Mouse (Mus musculus) naive thymus-derived CD4-positive, alpha-beta T cell, adult 2 months (primary cell): ENCODE data around the gene Slc39a13.
A peak's percentile ranks its signal among the peaks of the same experiment; 100 is the strongest.
"Not testable (repeated sequence)": the region's sequence is repeated elsewhere in the genome, so short reads cannot be mapped to it uniquely, and the experiment has no call there.

Experiments
- DNase-seq: peaks from one replicate; pipeline ENCODE4 v3.0.0-alpha.2; 2011; ENCODE audit warnings: low read depth

The Slc39a13 gene

DNA sequence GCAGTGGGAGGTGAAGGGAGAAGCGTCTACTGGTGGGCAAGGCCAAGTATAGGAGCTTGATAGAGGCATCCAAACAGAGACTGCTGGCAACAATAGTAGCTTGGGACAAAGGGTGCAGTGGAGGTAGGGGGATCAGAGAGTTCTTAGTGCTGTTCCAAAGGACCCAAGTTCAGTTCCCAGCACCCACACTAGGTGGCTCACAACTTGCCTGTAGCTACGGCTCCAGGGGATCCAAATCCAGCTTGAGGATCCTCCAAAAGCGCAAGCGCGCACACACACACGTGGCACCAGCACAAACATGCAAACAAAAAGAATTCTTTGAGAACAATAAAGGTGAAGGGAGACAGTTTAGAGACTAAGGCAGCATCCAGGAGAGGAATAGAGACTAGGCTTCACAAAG lies 6.0 kb downstream of the Slc39a13 start:
- DNase-seq = no peak

DNA sequence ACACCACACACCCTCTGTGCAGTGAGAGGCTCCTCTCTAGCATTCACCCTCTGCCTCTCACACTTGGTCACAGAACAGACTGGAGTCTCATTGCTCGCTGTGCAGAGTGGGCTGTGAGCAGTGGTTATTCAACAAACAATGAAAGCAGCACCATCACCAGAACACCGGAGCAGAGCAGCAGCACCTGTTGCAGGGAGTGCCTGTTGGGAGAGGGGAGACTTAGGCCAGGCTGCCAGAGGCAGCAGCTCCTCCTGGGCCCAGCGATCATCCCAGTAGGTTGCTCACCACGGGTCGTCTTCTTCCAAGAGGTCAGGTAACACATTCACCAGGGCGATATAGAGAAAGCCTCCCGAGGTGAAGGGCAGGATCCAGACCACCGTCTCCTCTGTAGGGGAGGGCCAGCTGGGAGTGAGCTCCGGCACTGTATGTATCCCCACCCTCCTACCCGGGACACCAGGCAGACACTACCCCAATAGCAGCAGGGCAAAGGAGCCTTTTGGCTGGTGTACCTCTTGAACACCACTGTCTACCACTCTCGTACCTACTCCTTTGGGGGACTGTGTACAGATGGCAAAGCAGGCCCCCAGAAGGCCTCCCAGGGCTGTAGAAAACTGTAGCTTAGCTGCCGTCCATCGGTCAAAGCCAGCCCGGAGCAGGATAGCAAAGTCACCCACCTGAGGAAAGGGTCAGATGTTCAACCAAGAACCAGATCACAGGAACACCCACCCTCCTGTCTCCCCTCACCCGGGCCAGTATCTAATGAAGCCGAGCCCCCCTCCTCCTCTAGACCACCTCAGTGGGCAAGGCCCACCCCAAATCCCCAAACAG lies 7.2 kb downstream of the Slc39a13 start:
- no peak for DNase-seq

DNA sequence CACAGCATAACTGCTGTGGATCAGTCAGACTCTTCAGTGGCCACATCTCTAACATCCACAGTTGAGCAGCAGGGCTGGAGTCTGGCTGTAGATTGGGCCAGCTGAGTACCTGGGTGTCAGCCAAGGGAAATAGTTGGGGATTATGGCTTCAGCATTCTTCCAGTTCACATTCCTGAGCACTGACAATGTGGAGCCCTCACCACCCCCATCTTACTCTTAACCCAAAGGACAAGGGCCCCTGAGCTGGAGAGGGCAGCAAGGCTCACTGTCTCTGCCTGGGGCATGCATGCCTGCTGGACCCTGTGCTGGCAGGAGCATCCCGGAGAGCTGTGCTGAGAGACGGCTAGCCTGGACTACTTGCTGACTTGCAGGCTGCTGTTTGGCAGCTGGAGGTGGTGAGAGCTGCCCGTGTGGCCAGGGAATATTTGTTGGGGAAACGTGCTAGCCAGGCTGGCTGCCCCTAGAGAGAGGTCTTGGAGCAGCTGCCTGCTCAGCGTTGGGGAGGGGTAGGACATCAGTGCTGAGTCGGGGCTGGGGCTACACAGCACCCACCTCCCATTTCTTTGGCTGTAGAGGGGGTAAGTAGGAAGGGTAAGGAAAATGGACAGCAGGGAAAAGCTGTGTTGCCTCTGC lies 8.3 kb downstream of the Slc39a13 start:
- DNase-seq = no peak

DNA sequence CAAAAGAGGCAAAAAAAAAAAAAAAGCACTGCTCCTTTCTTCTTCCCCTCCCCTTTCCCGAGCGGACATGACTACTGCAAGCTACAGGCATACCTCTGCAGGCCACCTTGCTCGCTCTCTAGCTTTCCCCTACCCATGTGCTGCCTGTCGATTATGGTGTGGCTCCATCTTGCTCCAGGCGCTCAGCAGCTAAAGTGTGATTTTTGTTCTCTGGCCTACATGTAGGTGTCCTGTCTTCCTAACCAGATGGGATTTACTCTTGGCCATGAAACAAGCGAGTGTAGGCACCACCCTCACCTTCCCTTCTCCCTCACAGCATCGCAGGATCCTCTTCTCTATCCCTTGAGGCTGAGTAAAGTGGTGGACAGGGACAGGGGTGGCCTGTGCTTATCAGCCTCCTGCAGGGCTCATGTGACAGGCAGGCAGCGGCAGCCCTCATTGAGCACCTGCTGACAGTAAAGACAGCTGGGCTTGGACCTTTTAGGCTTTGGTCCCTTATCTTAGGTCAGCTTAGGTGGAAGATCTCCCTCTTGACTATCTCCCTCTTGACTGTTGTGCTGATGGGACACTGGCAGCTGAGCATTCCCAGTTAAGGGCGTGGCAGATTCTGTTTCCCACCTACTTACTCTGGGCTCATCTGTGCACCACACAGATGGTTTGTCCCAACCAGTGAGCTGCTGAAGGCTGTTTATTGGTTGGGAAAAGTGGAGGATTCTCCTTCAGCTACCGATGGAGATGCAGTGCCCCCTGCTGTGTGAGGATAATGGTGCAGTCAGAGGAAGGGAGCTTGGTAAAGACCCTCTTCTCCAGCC lies 9.5 kb downstream of the Slc39a13 start:
- DNase-seq = no peak

DNA sequence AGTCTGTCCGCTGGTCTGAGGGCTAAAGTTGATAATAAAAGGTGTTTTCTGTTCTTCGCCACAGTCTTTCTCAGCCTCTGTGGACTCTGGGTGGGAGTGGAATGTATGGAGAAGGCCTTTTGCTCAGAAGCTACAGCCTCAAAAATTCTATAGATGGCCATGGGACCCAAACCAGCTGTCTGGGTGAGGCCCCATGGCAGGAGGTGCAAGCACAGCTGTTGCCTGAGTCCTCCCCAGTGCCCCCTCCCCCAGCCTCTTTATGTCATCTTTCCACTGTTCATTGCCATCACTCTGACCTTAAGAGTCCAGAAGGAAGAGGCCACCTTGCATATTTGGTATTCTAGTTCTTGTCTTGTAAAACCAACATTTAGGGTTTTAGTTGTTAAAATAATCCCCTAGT lies 10.8 kb downstream of the Slc39a13 start:
- DNase-seq = no peak

DNA sequence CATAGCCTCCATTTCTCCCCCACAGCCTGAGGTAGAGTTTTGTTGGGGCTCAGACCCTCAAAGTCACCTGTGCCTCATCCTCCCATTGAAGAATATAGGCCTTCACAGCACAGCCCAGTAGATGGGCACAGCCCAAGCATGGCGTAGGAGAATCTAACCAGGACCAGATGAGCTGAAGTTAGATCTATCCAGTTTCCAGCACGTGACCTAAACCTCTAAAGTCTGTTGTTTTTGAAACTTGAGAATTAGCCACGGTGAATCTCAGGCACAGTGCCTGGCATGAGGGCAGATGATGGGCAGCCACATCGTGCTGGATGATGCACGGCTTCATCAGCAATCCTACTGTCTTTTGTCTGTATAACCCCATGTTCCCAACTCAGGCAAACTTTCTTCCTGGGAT lies 11.8 kb downstream of the Slc39a13 start:
- DNase-seq = no peak

DNA sequence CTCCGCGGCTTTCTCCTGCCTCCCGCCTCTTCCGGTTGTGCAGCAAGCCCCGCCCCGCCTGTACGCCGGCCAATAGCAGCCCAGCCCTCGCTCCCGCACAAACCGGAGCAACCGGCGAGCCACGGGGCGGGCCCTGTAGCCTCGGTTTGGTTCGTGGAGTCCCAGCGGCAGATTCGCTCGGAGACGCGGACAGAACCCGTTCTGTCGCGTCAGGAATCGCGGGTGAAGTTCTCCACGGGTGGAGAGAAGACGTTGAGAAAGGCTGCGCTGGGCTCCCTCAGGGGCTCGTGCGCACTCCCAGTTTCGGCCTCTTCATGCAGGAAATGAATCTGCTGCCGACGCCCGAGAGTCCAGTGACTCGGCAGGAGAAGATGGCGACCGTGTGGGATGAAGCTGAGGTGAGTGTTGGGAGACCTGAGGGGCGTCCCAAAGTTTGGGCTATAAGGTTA lies 16.3 kb downstream of the Slc39a13 start, which contains the start of gene Psmc3:
Psmc3 (plus strand) TSS at position 76 of the 449 bp plus-strand sequence.
- DNase-seq = peak; percentile 93

DNA sequence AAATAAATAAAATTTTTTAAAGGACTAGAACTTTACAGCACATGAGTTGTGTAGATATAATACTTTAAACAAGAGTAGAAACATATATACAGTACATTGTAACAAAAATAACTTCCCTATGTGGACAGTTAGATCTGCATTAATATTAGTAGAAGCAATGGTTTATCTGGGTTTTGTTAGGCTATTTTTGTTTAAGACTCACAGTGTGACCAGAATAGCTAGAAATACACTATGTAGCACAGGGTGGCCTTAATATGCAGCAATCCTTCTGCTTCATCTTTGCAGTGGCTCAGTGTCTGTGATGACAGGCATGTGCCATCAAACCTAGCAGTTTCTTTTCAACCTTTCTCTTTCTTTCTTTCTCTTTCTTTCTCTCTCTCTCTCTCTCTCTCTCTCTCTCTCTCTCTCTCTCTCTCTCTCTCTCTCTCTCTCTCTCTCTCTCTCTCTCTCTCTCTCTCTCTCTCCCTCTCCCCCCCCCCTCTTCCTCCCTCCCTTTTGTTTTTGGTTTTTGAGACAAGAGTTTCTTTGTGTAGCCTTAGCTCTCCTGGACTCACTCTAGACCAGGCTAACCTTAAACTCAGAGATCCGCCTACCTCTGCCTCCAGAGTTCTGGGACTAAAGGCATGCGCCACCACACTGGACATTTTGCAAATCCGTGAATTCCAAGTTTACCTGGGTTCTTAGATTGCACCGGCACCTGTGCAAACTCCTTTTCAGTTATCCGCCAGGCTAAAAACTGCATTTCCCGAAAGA lies 16.9 kb downstream of the Slc39a13 start:
- DNase-seq = peak; percentile 48

DNA sequence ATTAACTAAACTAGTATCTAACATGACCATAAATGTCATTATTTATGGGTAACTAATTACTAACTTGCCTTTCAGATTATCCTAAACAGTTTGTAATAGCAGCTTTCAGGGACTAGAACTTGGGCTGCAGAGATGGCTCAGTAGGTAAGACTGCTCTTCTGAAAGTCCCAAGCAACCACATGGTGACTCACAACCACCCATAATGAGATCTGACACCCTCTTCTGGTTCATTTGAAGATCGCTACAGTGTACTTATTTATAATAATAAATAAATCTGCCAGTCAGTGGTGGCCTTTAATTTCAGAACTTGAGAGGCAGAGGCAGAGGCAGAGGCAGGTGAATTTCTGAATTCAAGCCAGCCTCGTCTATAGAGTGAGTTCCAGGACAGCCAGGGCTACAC lies 17.5 kb downstream of the Slc39a13 start:
- no peak for DNase-seq

DNA sequence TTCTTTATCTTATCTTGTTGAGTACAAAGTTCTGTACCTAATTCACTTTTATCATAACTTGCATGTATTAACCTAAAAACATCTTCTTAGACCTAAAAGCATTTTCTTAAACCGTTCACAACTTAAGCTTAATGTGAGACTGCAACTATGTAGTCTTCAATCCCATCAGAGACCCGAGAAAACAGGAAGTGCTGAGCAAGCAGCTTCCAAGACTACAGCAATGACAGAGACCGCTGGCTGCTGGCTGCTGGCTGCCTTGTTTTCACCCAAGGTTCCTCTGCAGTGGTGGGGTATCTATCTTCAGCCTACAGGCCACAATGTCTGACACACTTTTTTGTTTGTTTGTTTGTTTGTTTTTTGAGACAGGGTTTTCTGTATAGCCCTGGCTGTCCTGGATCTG lies 18.3 kb downstream of the Slc39a13 start:
- no peak for DNase-seq

DNA sequence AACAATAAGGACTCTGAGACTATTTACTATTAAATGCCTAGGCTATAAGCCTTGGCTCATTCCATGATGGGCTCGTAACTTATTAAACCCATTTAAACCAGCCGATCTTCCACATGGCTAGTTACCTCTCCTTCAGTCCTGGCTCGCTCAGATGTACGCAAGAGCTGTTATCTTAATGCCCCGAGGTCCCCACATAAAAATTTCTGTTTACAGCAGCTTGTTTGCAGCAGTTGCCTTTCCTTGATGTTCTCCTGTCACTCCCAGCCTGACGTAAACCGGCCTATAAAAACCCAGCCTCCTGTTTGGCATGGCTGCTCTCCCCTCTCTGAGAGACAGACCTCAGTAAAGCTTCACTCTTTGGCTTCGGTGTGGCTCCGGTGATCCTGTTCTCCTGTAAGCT lies 22.9 kb downstream of the Slc39a13 start:
- DNase-seq = no peak

DNA sequence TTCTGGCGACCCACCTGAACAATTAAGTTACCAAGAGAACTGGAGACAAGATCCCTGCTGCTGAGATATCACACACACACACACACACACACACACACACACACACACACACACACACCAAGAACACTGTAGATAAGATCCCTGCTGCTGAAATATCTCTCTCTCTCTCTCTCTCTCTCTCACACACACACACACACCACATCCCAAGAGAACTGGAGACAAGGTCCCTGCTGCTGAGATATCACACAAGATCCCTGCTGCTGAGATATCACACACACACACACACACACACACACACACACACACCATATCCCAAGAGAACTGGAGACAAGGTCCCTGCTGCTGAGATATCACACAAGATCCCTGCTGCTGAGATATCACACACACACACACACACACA lies 24.4 kb downstream of the Slc39a13 start:
- DNase-seq = not testable (repeated sequence)

DNA sequence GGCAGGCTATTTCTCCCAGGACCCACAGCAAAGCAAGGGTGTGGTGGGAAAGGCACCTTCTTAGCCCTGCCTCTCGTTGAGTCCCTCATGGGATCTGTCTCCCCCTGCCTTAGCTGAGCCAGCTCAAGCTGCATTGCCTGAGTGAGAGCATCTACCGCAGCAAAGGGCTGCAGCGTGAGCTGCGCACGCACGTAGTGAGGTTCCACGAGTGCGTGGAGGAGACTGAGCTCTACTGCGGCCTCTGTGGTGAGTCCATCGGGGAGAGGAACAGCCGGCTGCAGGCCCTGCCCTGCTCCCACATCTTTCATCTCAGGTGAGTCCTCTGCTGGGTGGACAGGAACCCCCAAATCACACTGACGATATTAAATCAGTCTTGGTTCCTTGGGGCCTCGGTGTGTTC lies 25.5 kb downstream of the Slc39a13 start:
- no peak for DNase-seq

DNA sequence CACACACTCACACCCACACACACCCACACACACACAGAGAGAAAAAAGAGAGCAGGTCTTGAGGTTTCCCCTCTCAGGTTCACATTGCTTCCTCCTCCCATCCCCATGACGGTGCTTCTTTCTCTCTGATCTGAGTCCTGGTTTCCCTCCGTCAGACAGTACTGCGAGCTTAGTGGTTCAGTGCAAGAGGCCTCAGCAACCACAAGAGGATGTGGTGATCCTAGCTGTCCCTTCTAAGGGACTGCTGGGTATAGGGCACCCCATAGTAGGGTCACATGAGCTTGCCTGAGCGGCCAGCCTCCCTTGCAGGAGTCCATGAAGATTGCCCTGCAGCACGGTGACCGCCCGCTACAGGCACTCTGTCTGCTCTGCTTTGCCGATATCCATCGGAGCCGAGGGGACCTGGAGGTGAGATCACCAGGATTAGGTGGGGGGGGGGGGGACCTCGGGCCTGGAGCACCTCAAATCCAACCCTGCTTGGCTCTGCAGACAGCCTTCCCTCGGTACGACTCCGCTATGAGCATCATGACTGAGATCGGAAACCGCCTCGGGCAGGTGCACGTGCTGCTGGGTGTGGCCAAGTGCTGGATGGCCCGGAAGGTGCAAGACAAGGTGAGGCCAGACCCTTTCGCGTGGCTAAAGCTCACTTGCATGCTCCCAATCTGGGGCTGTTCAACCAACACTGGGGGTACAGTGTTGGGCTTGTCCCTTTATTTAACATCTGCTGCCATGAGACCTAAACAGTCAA lies 27.4 kb downstream of the Slc39a13 start:
- DNase-seq = peak; percentile 88

DNA sequence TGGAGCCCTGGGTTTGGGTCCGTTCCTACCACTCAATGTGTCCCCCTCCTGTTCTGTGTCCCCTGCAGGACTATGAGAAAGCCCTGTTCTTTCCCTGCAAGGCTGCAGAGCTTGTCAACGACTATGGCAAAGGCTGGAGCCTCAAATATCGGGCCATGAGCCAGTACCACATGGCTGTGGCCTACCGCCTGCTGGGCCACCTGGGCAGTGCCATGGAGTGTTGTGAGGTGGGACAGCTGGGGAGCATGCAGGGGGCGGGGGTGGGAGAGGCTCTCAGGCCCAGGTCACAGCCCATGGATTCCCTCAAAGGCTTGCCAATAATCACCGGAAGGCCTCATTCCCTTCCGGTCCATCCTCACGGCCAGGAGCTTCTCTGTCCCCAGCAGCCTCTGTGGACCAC lies 28.4 kb downstream of the Slc39a13 start:
- DNase-seq = no peak

DNA sequence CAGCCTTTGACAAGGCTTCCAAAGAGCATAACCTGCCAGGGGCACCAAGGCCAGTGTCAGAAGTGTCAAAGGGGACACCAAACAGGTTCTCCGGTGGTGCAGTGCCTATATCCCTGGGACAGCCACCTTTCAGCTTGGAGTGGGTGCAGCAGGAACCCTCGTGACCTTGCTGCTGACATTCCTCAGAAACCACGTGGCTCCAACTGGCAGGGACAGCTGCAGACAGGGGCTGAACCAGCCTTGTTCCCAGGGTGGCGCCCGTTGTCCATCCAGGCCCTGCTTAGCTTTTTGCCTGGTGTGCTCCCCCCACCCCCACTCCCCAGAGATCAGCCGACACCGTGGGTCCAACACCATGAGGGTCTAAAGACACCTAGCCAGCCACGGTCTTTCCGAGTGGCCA lies 34.8 kb downstream of the Slc39a13 start, which contains the start of gene Rapsn:
Rapsn (plus strand) TSS at position 236 of the 400 bp plus-strand sequence.
- no peak for DNase-seq

DNA sequence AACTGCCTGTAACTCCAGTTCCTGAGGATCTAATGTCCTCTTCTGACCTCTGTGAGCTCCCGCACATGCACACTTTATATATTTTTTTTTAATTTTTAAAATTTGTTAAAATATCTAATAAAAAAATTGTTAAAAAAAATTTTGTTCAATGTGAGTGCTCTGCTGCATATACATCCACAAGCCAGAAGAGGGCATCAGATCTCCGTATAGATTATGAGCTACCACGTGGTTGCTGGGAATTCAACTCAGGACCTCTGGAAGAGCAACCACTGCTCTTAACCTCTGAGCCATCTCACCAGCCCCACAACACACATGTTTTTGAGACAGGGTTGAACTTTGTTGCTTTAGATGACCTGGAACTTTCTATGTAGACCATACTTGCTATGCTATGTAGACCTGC lies 37.2 kb downstream of the Slc39a13 start:
- DNase-seq = peak; percentile 56

DNA sequence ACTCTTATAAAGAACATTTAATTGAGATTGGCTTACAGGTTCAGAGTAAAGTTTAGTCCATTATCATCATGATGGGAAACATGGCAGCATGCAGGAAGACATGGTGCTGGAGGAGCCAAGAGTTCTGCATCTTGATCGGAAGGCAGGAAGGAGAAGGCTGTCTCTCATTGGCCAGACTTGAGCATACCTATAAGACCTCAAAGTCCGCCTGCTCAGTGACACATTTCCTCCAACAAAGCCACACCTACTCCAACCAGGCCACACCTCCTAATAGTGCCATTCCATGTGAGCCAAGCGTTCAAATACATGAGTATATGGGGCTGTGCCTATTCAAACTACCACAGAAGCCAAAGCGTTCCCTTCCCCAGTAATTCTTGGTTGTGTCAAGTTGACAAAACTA lies 39.0 kb downstream of the Slc39a13 start:
- DNase-seq = no peak

DNA sequence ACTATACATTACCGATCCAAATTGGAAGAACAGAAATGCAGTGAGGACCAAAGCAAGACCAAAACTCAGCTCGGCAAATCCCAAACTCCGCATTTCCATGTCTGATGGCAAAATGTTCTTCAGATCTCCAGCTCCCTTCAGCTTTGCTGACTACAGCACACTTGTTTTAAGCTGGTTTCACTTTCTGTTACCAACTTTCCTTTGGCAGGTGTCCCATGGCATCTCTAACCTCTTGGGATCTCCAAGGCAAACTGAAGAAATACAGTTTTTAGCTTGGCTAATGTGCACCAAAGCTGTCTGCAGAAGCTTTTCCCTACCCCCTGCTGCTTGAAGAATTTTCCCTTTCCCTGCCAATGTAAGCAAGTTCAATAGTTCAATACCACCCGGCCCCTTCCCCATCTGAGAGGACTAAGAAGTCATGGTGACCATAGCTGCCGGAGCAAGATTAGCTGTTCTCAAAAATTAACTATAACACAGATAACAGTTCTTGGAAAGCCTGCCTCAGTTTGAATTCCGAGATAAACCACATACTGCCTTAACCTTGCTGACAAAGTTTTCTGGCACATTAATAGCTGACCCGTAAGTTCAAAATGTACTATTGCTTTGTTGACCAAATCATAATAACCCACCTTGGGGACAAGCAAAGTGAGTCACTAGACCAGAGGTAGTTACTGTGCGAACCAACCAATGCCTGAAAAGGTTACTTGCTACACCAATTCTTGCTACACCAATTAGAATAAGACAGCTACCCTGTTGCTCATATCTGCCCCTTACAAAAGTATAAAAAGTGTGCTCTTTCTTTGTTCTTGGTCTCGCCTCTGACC lies 42.6 kb downstream of the Slc39a13 start:
- DNase-seq = no peak

DNA sequence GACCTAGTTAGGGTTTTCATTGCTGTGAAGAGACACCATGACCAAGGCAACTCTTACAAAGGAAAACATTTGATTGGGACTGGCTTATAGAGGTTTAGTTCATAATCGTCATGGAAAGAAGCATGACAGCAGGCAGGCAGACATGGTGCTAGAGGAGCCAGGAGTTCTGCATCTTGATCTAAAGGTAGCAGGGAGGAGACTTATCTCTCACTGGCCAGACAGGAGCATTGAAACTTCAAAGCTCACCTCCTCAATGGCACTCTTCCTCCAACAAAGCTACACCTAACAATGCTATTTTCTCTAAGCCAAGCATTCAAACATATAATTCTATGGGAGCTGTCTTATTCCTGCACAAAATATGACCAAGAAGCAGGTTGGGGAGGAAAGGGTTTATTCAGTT lies 43.7 kb downstream of the Slc39a13 start:
- DNase-seq = no peak
